Mouse (Mus musculus): ENCODE measurements around the gene Cd209e.
"Not testable (repeated sequence)": the region's sequence is repeated elsewhere in the genome, so short reads cannot be mapped to it uniquely, and the experiment has no call there.

Cd209e gene

GRCm38 (mm10) chr8:3854209-3854608 lies at the start of gene Cd209e:
TSS of gene Cd209e (minus strand) at chr8:3854309.
- no peak for DNase-seq (ENCODE audit: low read depth, low spot score)

GRCm38 (mm10) chr8:3878455-3878854 lies 24.3 kb upstream of the Cd209e start, which contains the start of gene Cd209d:
TSS of gene Cd209d (minus strand) at chr8:3878555.
- no peak for DNase-seq (ENCODE audit: low read depth, low spot score)

GRCm38 (mm10) chr8:3876121-3876520 lies 22.0 kb upstream of the Cd209e start:
- DNase-seq (ENCODE audit: low read depth, low spot score): no peak

GRCm38 (mm10) chr8:3862736-3863135 lies 8.6 kb upstream of the Cd209e start:
- DNase-seq (ENCODE audit: low read depth, low spot score): not testable (repeated sequence)

- no peak for DNase-seq (ENCODE audit: low read depth, low spot score)
Measured at GRCm38 (mm10) chr8:3803091-3803490, 51.0 kb downstream of the Cd209e start.

Data from CD4-positive, CD25-positive, alpha-beta regulatory T cell, adult 2 months (primary cell).